Mouse (Mus musculus) heart, postnatal 0 days (tissue): ENCODE measurements around the gene Rbm33. TPM values are rescaled to one million over a fixed set of nuclear protein-coding genes. Genes with fewer than 3 reads are reported as not detected.

Source experiments
- ATAC-seq: fragments of 200-750 bp; cut with Nextera tagmentation; 2 replicates; pipeline ENCODE4 v1.8.0; 2017; ENCODE audit warnings: low read depth, moderate number of reproducible peaks, moderate library complexity; ENCODE audit not compliant: insufficient read depth
- DNase-seq: peaks from one replicate; pipeline ENCODE4 v3.0.0-alpha.2; 2016; ENCODE audit warnings: low spot score
- H3K27ac ChIP-seq: fragments of 300-500 bp; sonication (generic); 2 replicates; pipeline ENCODE4 v1.5.1; 2014; ENCODE audit warnings: low read depth, mild to moderate bottlenecking
- H3K27me3 ChIP-seq: fragments of 300-500 bp; sonication (generic); 2 replicates; pipeline ENCODE4 v1.6.1; 2014; ENCODE audit warnings: low read length, mixed read lengths; ENCODE audit not compliant: control insufficient read depth, insufficient read depth
- H3K36me3 ChIP-seq: fragments of 300-500 bp; sonication (generic); replicated peaks from 2 replicates; pipeline ENCODE4 v1.6.1; 2014; ENCODE audit warnings: low read length, mixed read lengths; ENCODE audit not compliant: control insufficient read depth, insufficient read depth
- H3K4me1 ChIP-seq: fragments of 300-500 bp; sonication (generic); 2 replicates; pipeline ENCODE4 v1.6.1; 2014; ENCODE audit warnings: antibody characterized with exemption; ENCODE audit not compliant: control insufficient read depth, insufficient read depth
- H3K4me2 ChIP-seq: fragments of 300-500 bp; sonication (generic); 2 replicates; pipeline ENCODE4 v1.6.1; 2014; ENCODE audit warnings: low read depth, mild to moderate bottlenecking, low read length, moderate library complexity
- H3K4me3 ChIP-seq: fragments of 300-500 bp; sonication (generic); 2 replicates; pipeline ENCODE4 v1.5.1; 2014; ENCODE audit warnings: low read depth, low read length
- H3K9ac ChIP-seq: fragments of 300-500 bp; sonication (generic); replicated peaks from 2 replicates; pipeline ENCODE4 v1.6.1; 2014; ENCODE audit warnings: low read depth, low read length, mixed read lengths
- H3K9me3 ChIP-seq: fragments of 300-500 bp; sonication (generic); replicated peaks from 2 replicates; pipeline ENCODE4 v1.6.1; 2016; ENCODE audit warnings: low read length; ENCODE audit not compliant: control insufficient read depth
- CTCF ChIP-seq: IDR thresholded peaks from 2 replicates; pipeline ENCODE4 v1.5.1; 2016; ENCODE audit warnings: antibody characterized with exemption, control low read depth, low read depth
- EP300 ChIP-seq: IDR thresholded peaks from 2 replicates; pipeline ENCODE4 v1.6.1; 2016; ENCODE audit warnings: antibody characterized with exemption, low read depth
- WGBS: fragments of 180-500 bp; shearing (Covaris S2); extraction: QIAGEN DNeasy Blood & Tissue Kit; methylation state at CpG from one replicate; pipeline ENCODE4 v1.1.7; 2014; 5-methylcytosine and 5-hydroxymethylcytosine counted together
- polyA plus RNA-seq: library from polyadenylated mRNA; unstranded; fragments of >200 nt; fragmentation: Nextera tagmentation; extraction: Ambion mirVana; gene quantifications from 2 replicates; pipeline ENCODE4 v1.2.1, GENCODE M21; 2015
- total RNA-seq: library from RNA; depleted of rRNA; stranded (reverse); fragments of >200 nt; gene quantifications from 2 replicates; pipeline ENCODE4 v1.2.3, GENCODE M21; 2014; ENCODE audit warnings: low replicate concordance

Rbm33 gene
- total and polyA plus RNA-seq, 2 experiments from 2014 or later = 6.6 to 17.1 TPM

- TF ChIP-seq CTCF (no peak), EP300 (no peak)
These were observed 464 bp downstream of the Rbm33 start for GRCm38 (mm10) chr5:28317253-28317916.

GRCm38 (mm10) chr5:28317917-28318267 is 971 bp downstream of the Rbm33 start:
- H3K9ac ChIP-seq = peak overlapping the region; percentile 100
- H3K27me3 ChIP-seq = no peaks in the 10 kb centered on the region
- H3K4me2 ChIP-seq = peak overlapping the region; percentile 71
- H3K36me3 ChIP-seq = 0 out of 2 replicates have a peak, but pooled peaks cover 5% of the 10 kb centered on the region
- peak overlapping the region; percentile 100 for H3K4me3 ChIP-seq
- no peaks in the 10 kb centered on the region for H3K9me3 ChIP-seq
- peak; percentile 14 for DNase-seq
- peaks cover 22% of the 10 kb centered on the region for H3K4me1 ChIP-seq
- H3K27ac ChIP-seq = no peak overlapping the region
- TF ChIP-seq CTCF (no peak), EP300 (no peak)
- no peak for ATAC-seq
- WGBS = 2% methylated on average over 3 of the region's 3 CpGs

More at GRCm38 (mm10) chr5:28317253-28317916, 464 bp downstream of the Rbm33 start:
- H3K27ac ChIP-seq = peak overlapping the region; percentile 100
- H3K4me1 ChIP-seq = peaks cover 22% of the 10 kb centered on the region
- DNase-seq = no peak
- peak overlapping the region; percentile 100 for H3K4me3 ChIP-seq
- under 1% methylated on average over 53 of the region's 62 CpGs for WGBS
- H3K9ac ChIP-seq = peak overlapping the region; percentile 100
- H3K36me3 ChIP-seq = 0 out of 2 replicates have a peak, but pooled peaks cover 5% of the 10 kb centered on the region
- H3K9me3 ChIP-seq = no peaks in the 10 kb centered on the region
- H3K27me3 ChIP-seq = no peaks in the 10 kb centered on the region
- peak; percentile 52 for ATAC-seq
- H3K4me2 ChIP-seq = peak overlapping the region; percentile 71

GRCm38 (mm10) chr5:28318671-28319070 is 1.8 kb downstream of the Rbm33 start:
- Histone ChIP-seq H3K27ac (no peak overlapping the region), H3K36me3 (0 out of 2 replicates have a peak, but pooled peaks cover 5% of the 10 kb centered on the region), H3K4me2 (peak overlapping the region; percentile 71), H3K27me3 (no peaks in the 10 kb centered on the region), H3K9ac (peak overlapping the region; percentile 46; the same call in 1 of the 2 replicates), H3K4me3 (0 out of 2 replicates have a peak overlapping the region, but pooled peaks have one; percentile 11), H3K4me1 (peaks cover 22% of the 10 kb centered on the region), H3K9me3 (no peaks in the 10 kb centered on the region)
- TF ChIP-seq CTCF = no peak
- TF ChIP-seq EP300 = no peak
- ATAC-seq (no peak), DNase-seq (no peak)
- whole genome bisulfite sequencing = 67% methylated on average over 2 of the region's 2 CpGs

- Histone ChIP-seq H3K4me2 (no peak overlapping the region), H3K27me3 (no peaks in the 10 kb centered on the region), H3K9me3 (no peaks in the 10 kb centered on the region), H3K27ac (no peak overlapping the region), H3K4me1 (peaks cover 35% of the 10 kb centered on the region), H3K4me3 (no peak overlapping the region), H3K9ac (no peak overlapping the region), H3K36me3 (0 out of 2 replicates have a peak, but pooled peaks cover 5% of the 10 kb centered on the region)
- no peak for TF ChIP-seq CTCF
- TF ChIP-seq EP300 = no peak
- 95% methylated on average over 1 of the region's 1 CpGs for whole genome bisulfite sequencing
- no peak for ATAC-seq
- no peak for DNase-seq
These were observed 4.8 kb downstream of the Rbm33 start for GRCm38 (mm10) chr5:28321769-28322168.

GRCm38 (mm10) chr5:28322189-28322588 is 5.3 kb downstream of the Rbm33 start:
- no peak overlapping the region for H3K4me2 ChIP-seq
- peaks cover 38% of the 10 kb centered on the region for H3K4me1 ChIP-seq
- TF ChIP-seq EP300 = no peak
- no peak for TF ChIP-seq CTCF
- WGBS = 83% methylated on average over 3 of the region's 3 CpGs
- no peak overlapping the region for H3K27ac ChIP-seq
- ATAC-seq (no peak), DNase-seq (no peak)
- H3K36me3 ChIP-seq = 0 out of 2 replicates have a peak, but pooled peaks cover 5% of the 10 kb centered on the region
- H3K4me3 ChIP-seq = no peak overlapping the region
- no peak overlapping the region for H3K9ac ChIP-seq
- H3K27me3 ChIP-seq = no peaks in the 10 kb centered on the region
- H3K9me3 ChIP-seq = no peaks in the 10 kb centered on the region

GRCm38 (mm10) chr5:28323822-28324221 is 6.9 kb downstream of the Rbm33 start:
- TF ChIP-seq EP300 (no peak), CTCF (no peak)
- no peaks in the 10 kb centered on the region for H3K9me3 ChIP-seq
- ATAC-seq (no peak), DNase-seq (no peak)
- 0 out of 2 replicates have a peak, but pooled peaks cover 5% of the 10 kb centered on the region for H3K36me3 ChIP-seq
- H3K4me3 ChIP-seq = no peak overlapping the region
- H3K27ac ChIP-seq = no peak overlapping the region
- peaks cover 29% of the 10 kb centered on the region for H3K4me1 ChIP-seq
- H3K4me2 ChIP-seq = no peak overlapping the region
- no peak overlapping the region for H3K9ac ChIP-seq
- WGBS = 69% methylated on average over 2 of the region's 2 CpGs
- no peaks in the 10 kb centered on the region for H3K27me3 ChIP-seq
